ENCODE assay signal across 8 mouse cellular contexts in the genomic region with DNA sequence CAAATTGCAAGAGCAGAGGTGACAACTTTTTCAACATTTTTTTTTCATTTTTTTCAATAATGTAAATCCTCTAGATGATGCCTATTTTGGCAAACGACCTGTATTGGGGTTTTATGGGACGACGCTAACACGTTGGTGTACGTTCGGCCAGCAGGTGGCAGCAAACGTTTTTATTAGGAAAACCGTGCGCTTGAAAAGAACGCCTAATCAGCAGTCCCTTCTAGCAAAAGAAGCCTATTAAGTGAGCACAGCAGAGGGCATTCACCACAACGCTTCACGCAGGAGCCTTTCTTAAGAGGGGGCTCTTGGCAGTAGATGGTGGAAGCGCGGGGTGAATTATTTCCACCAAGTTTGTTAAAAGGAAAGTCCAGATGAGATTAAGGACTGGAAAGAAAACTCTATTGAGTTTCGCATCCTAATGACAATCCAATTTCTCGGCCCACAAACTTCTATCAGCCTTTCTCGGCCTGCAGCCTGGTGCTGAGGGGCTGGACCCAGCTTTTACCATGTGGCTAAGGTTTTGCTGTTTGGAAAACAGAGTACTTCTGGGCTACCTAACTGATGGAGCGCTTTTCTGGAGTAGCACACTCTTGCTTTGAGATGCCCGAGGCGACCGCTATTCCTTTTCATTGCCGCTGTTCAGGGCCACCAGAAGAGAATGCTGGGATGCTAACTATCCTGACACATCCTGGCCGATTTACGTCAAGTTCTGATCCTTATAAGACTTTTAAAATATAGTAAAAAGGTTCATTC.
A peak's percentile ranks its signal among the peaks of the same experiment; 100 is the strongest.
DNase-seq lines count a peak whose midpoint lies in the region; TF ChIP-seq lines count a peak whose summit lies in the region.

No protein-coding gene starts in this region.

- H3K9me3 ChIP-seq in forebrain, embryonic 10.5 days, result no peaks in the 10 kb centered on the region

- H3K36me3 ChIP-seq in forebrain, embryonic 10.5 days (replicated peaks), result no peaks in the 10 kb centered on the region

- no peak overlapping the region for H3K4me3 ChIP-seq in bone marrow macrophage, adult 2 months (ENCODE audit: insufficient read depth, low read length)
- peak overlapping the region; percentile 8; the same call in 1 of the 2 replicates for H3K4me3 ChIP-seq in forebrain, embryonic 10.5 days

- WGBS in forebrain, embryonic 10.5 days, result 30% methylated on average over 24 of the region's 24 CpGs

- no peaks in the 10 kb centered on the region for H3K4me1 ChIP-seq in bone marrow macrophage, adult 2 months (ENCODE audit: control insufficient read depth, insufficient read depth, low read length)
- peaks cover 6% of the 10 kb centered on the region for H3K4me1 ChIP-seq in forebrain, embryonic 10.5 days

- intact Hi-C loops in heart, postnatal 14 days (cut with DNase I), result loop anchor here (1.0 to 5.0 kb wide), 6 partner anchors 38 to 877 kb away; partner anchors contain the start of gene Edn1

- TF ChIP-seq CTCF in bone marrow macrophage, adult 2 months (IDR thresholded peaks at IDR 0.05; ENCODE audit: low read depth, low read length), result peak; percentile 73

- peaks cover 11% of the 10 kb centered on the region for H3K27me3 ChIP-seq in forebrain, embryonic 10.5 days (ENCODE audit: poor library complexity, severe bottlenecking)

- H3K27ac ChIP-seq in bone marrow macrophage, adult 2 months (ENCODE audit: insufficient read depth, low read depth, low read length), result no peak overlapping the region
- H3K27ac ChIP-seq in forebrain, embryonic 10.5 days, result peak overlapping the region; percentile 48; the same call in 1 of the 2 replicates

- DNase-seq in CD8-positive naive resting alpha-beta T cell, adult 2 months (ENCODE audit: low read depth in 2 of 2, low spot score in 2 of 2), result peak; percentile 31 to 52
- peak; percentile 82 for DNase-seq in forebrain, embryonic 10.5 days (ENCODE audit: extremely low spot score, low spot score)
- peak; percentile 88 to 93 for DNase-seq in heart, postnatal 14 days
- DNase-seq in kidney, postnatal 36 days, result peak; percentile 90 to 96
- DNase-seq in lung, adult 18-20 months, result peak; percentile 79 to 84
- peak; percentile 54 for DNase-seq in ovary, adult 18-20 months (ENCODE audit: low spot score)
- DNase-seq in thymus, adult 18-20 months, result peak; percentile 26 to 27

- no peak for TF ChIP-seq POLR2A in bone marrow macrophage, adult 2 months (IDR thresholded peaks at IDR 0.05; ENCODE audit: borderline replicate concordance, low read depth, low read length)

Comparison
In these comparisons a context has a peak if more than half of its experiments do, and no peak if none do; other contexts are left out.
1. DNase-seq: peak in every context shown above with its lines; median percentile 93 in kidney, postnatal 36 days; 90 in heart, postnatal 14 days; 82 in forebrain, embryonic 10.5 days; 82 in lung, adult 18-20 months; 54 in ovary, adult 18-20 months; 42 in CD8-positive naive resting alpha-beta T cell, adult 2 months; 26 in thymus, adult 18-20 months.